Mouse (Mus musculus): ENCODE results near the gene Rgp1. TPM values are rescaled to one million over a fixed set of nuclear protein-coding genes. Genes with fewer than 3 reads are reported as not detected.
A peak's percentile ranks its signal among the peaks of the same experiment; 100 is the strongest.

The Rgp1 gene
- polyA plus RNA-seq (2015; fragmentation: Nextera tagmentation; extraction: Ambion mirVana), result 23.1 and 25.0 TPM in 2 replicates

DNA sequence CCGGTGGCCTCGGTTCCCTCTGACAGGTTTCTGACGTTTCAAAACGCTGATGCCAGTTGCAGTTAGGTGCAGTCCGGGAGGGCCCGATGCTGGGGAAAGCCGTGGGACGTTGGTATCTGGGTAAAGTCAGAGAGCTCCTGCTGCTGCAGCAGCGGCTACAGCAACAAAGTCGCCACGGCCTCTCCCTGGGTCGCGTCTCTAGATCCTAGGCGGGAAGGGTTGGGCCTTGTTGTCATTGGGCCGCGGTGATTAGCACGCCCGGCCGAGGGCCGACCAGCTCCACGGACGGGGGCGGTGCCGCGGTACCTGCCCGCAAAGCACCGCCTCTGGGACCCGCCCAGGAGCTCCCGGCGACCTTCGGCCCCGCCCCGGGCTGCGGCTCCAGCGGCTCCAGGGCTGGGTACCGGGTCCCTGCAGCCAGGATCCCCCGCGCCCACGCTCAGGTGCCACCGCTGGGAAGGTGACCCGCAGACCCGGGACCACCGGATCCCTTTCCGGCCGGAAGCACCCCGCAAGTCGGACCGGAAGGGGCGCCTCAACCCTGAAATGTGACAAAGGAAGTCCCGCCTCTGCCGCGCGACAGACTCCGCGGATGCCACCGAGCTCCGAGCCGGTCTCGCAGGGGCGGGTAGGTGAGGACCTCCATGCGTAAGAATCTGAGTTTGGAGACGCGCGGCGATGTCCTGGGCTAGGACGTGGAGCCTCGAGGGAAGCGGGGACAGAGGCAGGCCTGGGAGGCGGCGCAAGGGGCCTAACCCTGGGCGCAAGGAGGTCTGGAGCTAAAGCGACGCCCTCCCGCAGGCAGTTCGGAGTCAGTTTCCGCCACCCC is at the start of gene Rgp1, which contains the start of gene Gba2:
Gene Rgp1, plus strand, starts transcription at position 340 of the 829 bp plus-strand sequence.
Gene Gba2, minus strand, starts transcription at position 498 of the 829 bp plus-strand sequence.
- Histone ChIP-seq H3K4me2 (ENCODE audit: low read depth, low read length) (peak within 1 kb of the TSS; percentile 93), H3K4me1 (replicated peaks; ENCODE audit: control insufficient read depth, insufficient read depth, low read length) (peaks cover 24% of the 10 kb centered on the region), H3K4me3 (ENCODE audit: low read length) (peak within 1 kb of the TSS; percentile 74), H3K9me3 (ENCODE audit: control insufficient read depth, low read length) (no peaks in the 10 kb centered on the region), H3K27me3 (ENCODE audit: control insufficient read depth, insufficient read depth, low read depth, low read length) (no peaks in the 10 kb centered on the region), H3K36me3 (ENCODE audit: control insufficient read depth, insufficient read depth, low read length) (peaks cover 24% of the 10 kb centered on the region), H3K27ac (ENCODE audit: low read length) (peak within 1 kb of the TSS; percentile 89), H3K9ac (ENCODE audit: low read length) (peak within 1 kb of the TSS; percentile 90)
- peak; percentile 98 for ATAC-seq (ENCODE audit: low read depth)
- WGBS, result under 1% methylated on average over 69 of the region's 76 CpGs

DNA sequence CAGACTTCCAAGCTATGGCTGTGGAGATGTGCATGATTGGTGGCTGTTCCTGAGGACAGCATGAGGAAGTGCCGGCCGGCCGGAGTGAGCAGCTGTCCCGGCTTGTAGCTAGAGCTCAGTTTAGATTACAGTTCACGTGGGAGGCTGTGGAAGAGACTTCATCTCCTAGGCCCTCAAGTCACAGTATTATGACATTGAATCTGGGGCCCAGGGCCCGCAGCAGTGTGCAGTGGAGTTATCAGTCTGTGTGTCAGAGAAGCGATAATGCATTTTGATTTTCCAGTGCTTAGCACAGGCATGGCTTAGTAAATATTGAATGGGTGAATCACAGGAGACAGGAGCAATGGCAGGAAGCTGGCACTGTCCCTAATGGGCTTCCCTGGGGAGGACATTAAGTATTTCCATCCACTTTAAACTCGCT is 48.4 kb upstream of the Rgp1 start:
- Histone ChIP-seq H3K4me3 (ENCODE audit: low read length) (no peak overlapping the region), H3K9me3 (ENCODE audit: control insufficient read depth, low read length) (no peaks in the 10 kb centered on the region), H3K4me2 (ENCODE audit: low read depth, low read length) (no peak overlapping the region), H3K36me3 (ENCODE audit: control insufficient read depth, insufficient read depth, low read length) (peaks cover 37% of the 10 kb centered on the region), H3K27ac (ENCODE audit: low read length) (no peak overlapping the region), H3K27me3 (ENCODE audit: control insufficient read depth, insufficient read depth, low read depth, low read length) (no peaks in the 10 kb centered on the region), H3K9ac (ENCODE audit: low read length) (no peak overlapping the region), H3K4me1 (replicated peaks; ENCODE audit: control insufficient read depth, insufficient read depth, low read length) (no peaks in the 10 kb centered on the region)
- ATAC-seq (ENCODE audit: low read depth), result no peak
- 58% methylated on average over 8 of the region's 8 CpGs for WGBS

DNA sequence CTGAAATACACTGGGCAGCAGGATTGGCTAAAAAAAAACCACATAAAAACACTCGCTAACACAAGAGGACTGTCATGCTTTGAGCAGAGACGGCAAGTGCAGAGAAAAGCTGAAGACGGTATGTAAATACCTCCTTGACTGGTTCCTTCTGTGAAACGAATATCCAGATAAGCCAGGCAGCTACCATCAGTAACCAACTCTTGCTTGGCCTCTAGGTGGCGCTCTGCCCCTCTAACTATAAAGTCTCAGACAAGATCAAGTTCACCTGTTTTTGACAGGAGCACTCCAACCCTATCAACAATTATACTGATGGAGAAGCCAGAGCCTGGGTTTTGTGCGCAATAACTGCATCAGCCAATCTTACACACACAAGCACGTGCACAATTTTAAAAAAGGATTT is 47.9 kb upstream of the Rgp1 start:
- H3K36me3 ChIP-seq (ENCODE audit: control insufficient read depth, insufficient read depth, low read length), result peaks cover 42% of the 10 kb centered on the region
- H3K4me2 ChIP-seq (ENCODE audit: low read depth, low read length), result no peak overlapping the region
- no peak overlapping the region for H3K9ac ChIP-seq (ENCODE audit: low read length)
- H3K4me1 ChIP-seq (replicated peaks; ENCODE audit: control insufficient read depth, insufficient read depth, low read length), result no peaks in the 10 kb centered on the region
- H3K27me3 ChIP-seq (ENCODE audit: control insufficient read depth, insufficient read depth, low read depth, low read length), result no peaks in the 10 kb centered on the region
- 16% methylated on average over 7 of the region's 7 CpGs for WGBS
- peak; percentile 17; the same call in 1 of the 2 replicates for ATAC-seq (ENCODE audit: low read depth)
- H3K9me3 ChIP-seq (ENCODE audit: control insufficient read depth, low read length), result no peaks in the 10 kb centered on the region
- no peak overlapping the region for H3K27ac ChIP-seq (ENCODE audit: low read length)
- no peak overlapping the region for H3K4me3 ChIP-seq (ENCODE audit: low read length)

DNA sequence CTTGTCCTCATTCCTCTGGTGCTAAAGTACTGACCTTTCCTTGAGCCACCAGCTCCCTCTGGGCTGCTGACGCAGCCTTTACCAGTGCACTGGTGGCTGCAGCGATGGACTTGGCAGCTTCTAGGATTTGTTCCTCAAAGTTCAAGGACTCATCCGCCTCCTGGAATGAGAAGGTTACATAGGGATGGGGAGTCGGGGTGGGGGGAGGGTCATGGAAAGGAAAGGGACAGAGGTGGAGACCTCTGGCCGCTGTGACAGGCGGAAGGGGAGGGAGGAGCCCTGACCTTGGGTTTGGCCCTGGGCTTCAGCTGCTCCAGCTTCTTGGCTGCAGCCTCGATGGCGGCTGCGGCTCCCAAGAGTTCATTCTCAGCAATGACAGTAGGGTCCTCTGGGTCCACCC is 45.2 kb upstream of the Rgp1 start:
- WGBS, result 86% methylated on average over 9 of the region's 9 CpGs
- Histone ChIP-seq H3K4me3 (ENCODE audit: low read length) (no peak overlapping the region), H3K4me1 (replicated peaks; ENCODE audit: control insufficient read depth, insufficient read depth, low read length) (no peaks in the 10 kb centered on the region), H3K27ac (ENCODE audit: low read length) (no peak overlapping the region), H3K9ac (ENCODE audit: low read length) (no peak overlapping the region), H3K36me3 (ENCODE audit: control insufficient read depth, insufficient read depth, low read length) (peaks cover 65% of the 10 kb centered on the region), H3K4me2 (ENCODE audit: low read depth, low read length) (no peak overlapping the region), H3K9me3 (ENCODE audit: control insufficient read depth, low read length) (no peaks in the 10 kb centered on the region), H3K27me3 (ENCODE audit: control insufficient read depth, insufficient read depth, low read depth, low read length) (no peaks in the 10 kb centered on the region)
- ATAC-seq (ENCODE audit: low read depth), result no peak

DNA sequence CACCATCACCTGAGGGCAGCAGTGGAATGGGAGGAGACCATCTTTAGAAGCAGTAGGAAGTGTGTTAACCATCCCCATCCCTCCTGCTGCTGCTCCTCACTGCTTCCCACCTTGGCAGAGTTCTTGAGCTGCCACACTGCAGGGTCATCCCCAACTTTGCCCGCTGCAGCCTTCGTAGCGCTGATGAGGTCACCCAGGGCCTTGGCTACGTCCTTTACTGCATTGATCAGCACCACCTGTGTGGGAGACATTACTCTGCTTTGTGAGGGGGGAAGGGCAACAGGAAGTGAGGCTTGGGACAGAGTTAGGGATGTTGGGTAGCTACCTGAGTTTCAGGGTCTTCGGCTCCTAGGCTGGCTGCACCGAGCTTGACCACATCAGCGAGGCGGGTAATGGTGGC is 42.9 kb upstream of the Rgp1 start:
- Histone ChIP-seq H3K9ac (ENCODE audit: low read length) (no peak overlapping the region), H3K36me3 (ENCODE audit: control insufficient read depth, insufficient read depth, low read length) (peaks cover 86% of the 10 kb centered on the region), H3K27me3 (ENCODE audit: control insufficient read depth, insufficient read depth, low read depth, low read length) (no peaks in the 10 kb centered on the region), H3K4me1 (replicated peaks; ENCODE audit: control insufficient read depth, insufficient read depth, low read length) (no peaks in the 10 kb centered on the region), H3K27ac (ENCODE audit: low read length) (no peak overlapping the region), H3K9me3 (ENCODE audit: control insufficient read depth, low read length) (no peaks in the 10 kb centered on the region), H3K4me2 (ENCODE audit: low read depth, low read length) (no peak overlapping the region), H3K4me3 (ENCODE audit: low read length) (no peak overlapping the region)
- no peak for ATAC-seq (ENCODE audit: low read depth)
- 94% methylated on average over 8 of the region's 8 CpGs for WGBS

DNA sequence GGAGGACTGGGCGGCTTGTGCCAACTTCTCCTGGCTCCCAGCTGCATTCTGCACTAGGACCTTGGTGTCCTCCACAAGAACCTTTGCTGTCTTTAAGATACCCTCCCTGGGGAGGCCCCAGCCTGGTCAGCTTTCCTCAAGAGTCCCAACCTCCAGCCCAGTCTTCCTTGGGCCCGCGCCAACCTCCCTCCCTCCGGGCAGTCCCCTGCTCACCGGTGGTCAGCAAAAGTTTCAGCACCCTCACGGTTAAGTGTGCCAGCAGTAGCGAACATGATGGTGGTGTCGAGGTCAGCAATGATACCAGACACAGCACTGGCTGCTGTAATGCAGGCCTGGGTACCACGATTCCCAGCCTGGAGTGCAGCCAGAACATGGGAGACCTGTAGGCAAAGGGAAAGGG is 42.5 kb upstream of the Rgp1 start:
- H3K4me3 ChIP-seq (ENCODE audit: low read length), result no peak overlapping the region
- H3K27ac ChIP-seq (ENCODE audit: low read length), result no peak overlapping the region
- H3K4me1 ChIP-seq (replicated peaks; ENCODE audit: control insufficient read depth, insufficient read depth, low read length), result no peaks in the 10 kb centered on the region
- H3K27me3 ChIP-seq (ENCODE audit: control insufficient read depth, insufficient read depth, low read depth, low read length), result no peaks in the 10 kb centered on the region
- H3K9me3 ChIP-seq (ENCODE audit: control insufficient read depth, low read length), result no peaks in the 10 kb centered on the region
- H3K9ac ChIP-seq (ENCODE audit: low read length), result no peak overlapping the region
- no peak for ATAC-seq (ENCODE audit: low read depth)
- H3K4me2 ChIP-seq (ENCODE audit: low read depth, low read length), result no peak overlapping the region
- H3K36me3 ChIP-seq (ENCODE audit: control insufficient read depth, insufficient read depth, low read length), result peaks cover 84% of the 10 kb centered on the region
- 83% methylated on average over 9 of the region's 9 CpGs for WGBS

DNA sequence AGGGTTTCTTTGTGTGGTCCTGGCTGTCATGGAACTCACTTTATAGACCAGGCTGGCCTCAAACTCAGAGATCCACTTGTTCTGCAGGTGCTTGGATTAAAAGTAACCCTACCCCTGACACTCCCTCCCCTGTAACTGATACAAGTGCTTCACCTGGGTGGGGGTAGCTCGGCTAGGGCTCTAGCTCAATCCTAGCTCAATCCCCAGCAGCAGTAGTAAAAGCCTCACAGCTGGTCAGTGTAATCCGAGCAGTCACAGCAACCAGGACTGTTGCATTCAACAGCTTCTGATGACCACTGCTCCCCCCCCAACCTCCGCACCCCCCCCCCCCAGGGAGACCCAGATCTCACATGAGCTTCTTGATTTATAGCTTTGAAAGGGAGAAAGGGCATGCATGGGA is 36.5 kb upstream of the Rgp1 start:
- WGBS, result 77% methylated on average over 3 of the region's 3 CpGs
- no peak for ATAC-seq (ENCODE audit: low read depth)
- H3K4me1 ChIP-seq (replicated peaks; ENCODE audit: control insufficient read depth, insufficient read depth, low read length), result no peaks in the 10 kb centered on the region
- no peak overlapping the region for H3K27ac ChIP-seq (ENCODE audit: low read length)
- no peaks in the 10 kb centered on the region for H3K9me3 ChIP-seq (ENCODE audit: control insufficient read depth, low read length)
- H3K36me3 ChIP-seq (ENCODE audit: control insufficient read depth, insufficient read depth, low read length), result peaks cover 87% of the 10 kb centered on the region
- H3K9ac ChIP-seq (ENCODE audit: low read length), result no peak overlapping the region
- no peak overlapping the region for H3K4me3 ChIP-seq (ENCODE audit: low read length)
- no peaks in the 10 kb centered on the region for H3K27me3 ChIP-seq (ENCODE audit: control insufficient read depth, insufficient read depth, low read depth, low read length)
- H3K4me2 ChIP-seq (ENCODE audit: low read depth, low read length), result no peak overlapping the region

DNA sequence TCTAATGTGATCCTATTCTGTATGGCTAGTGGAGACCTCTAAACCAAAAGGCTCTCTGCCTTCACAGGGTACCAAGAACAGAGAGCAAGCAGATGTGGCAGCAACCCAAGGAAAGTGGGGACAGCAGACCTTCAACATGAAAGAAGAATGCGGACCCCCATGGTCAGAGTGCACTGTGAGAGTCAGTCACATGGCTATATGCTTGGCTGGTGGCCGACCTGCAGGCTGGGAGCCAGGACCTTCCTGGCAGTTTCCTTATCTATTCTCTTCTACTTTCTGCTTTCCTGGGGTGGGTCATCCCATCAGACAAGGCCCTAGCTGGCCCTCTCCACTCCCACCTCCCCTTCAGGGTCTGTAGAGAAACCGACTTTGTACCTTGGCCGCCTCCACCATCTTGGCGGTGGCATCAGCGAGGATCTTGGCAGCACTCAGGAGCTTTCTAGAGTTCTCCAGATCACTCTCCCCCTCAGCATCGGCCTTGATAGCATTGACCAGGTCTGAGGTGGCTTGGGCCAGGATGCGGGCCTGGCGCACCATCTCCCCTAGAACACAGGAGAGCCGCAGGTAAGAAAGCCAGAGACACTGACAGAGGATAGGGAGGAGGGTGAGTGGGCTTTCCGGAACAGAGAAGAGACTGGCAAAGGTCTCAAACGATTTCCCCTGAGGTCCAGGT is 32.0 kb upstream of the Rgp1 start:
- no peak overlapping the region for H3K9ac ChIP-seq (ENCODE audit: low read length)
- no peak overlapping the region for H3K4me2 ChIP-seq (ENCODE audit: low read depth, low read length)
- H3K36me3 ChIP-seq (ENCODE audit: control insufficient read depth, insufficient read depth, low read length), result peaks cover 92% of the 10 kb centered on the region
- H3K4me1 ChIP-seq (replicated peaks; ENCODE audit: control insufficient read depth, insufficient read depth, low read length), result no peaks in the 10 kb centered on the region
- H3K4me3 ChIP-seq (ENCODE audit: low read length), result no peak overlapping the region
- 89% methylated on average over 12 of the region's 12 CpGs for WGBS
- no peaks in the 10 kb centered on the region for H3K27me3 ChIP-seq (ENCODE audit: control insufficient read depth, insufficient read depth, low read depth, low read length)
- H3K9me3 ChIP-seq (ENCODE audit: control insufficient read depth, low read length), result no peaks in the 10 kb centered on the region
- no peak overlapping the region for H3K27ac ChIP-seq (ENCODE audit: low read length)
- ATAC-seq (ENCODE audit: low read depth), result no peak

DNA sequence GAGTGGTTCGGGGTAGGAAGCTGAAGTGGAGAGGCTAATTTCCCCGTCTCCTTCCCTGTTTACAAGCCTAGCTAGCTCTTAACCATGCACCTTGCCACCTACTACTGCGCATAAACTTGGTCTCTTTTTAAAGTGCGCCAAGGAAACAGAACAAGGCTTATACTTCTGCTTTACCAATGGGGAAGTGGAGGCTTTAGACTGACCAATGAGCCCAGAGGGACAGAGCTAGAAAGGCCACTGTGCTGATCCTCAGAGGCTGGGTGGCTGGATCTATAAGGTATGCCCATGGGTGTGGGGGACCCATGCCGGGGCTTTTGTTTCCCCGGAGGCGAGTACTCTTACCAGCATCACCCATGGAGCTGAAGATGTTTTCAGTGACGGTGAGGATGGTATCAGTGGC is 31.4 kb upstream of the Rgp1 start:
- Histone ChIP-seq H3K9ac (ENCODE audit: low read length) (no peak overlapping the region), H3K4me1 (replicated peaks; ENCODE audit: control insufficient read depth, insufficient read depth, low read length) (no peaks in the 10 kb centered on the region), H3K27ac (ENCODE audit: low read length) (no peak overlapping the region), H3K4me3 (ENCODE audit: low read length) (no peak overlapping the region), H3K36me3 (ENCODE audit: control insufficient read depth, insufficient read depth, low read length) (peaks cover 90% of the 10 kb centered on the region), H3K9me3 (ENCODE audit: control insufficient read depth, low read length) (peaks cover 1% of the 10 kb centered on the region; the same call in 1 of the 2 replicates), H3K27me3 (ENCODE audit: control insufficient read depth, insufficient read depth, low read depth, low read length) (no peaks in the 10 kb centered on the region), H3K4me2 (ENCODE audit: low read depth, low read length) (no peak overlapping the region)
- no peak for ATAC-seq (ENCODE audit: low read depth)
- WGBS, result 94% methylated on average over 8 of the region's 8 CpGs

All from lung, embryonic 16.5 days (tissue).